29 mouse cellular contexts compared by ENCODE assay signal in genomic region chr8:93698508-93698907, GRCm38 (mm10).
"Had no signal": no experiment of that assay in that cellular context is flagged by ENCODE, and none has a peak within 500 bp of the region (broad histone marks: within the 10 kb centered on the region; RNA-seq: fewer than 3 reads in every experiment).

No protein-coding gene starts in this region.

- H3K27me3 ChIP-seq: limb, embryonic 12.5 days; limb, embryonic 13.5 days; limb, embryonic 15.5 days; liver, embryonic 12.5 days; liver, embryonic 13.5 days; liver, embryonic 15.5 days; lung, embryonic 15.5 days; megakaryocyte, embryonic 14.5 days; midbrain, embryonic 12.5 days; midbrain, embryonic 13.5 days; midbrain, embryonic 15.5 days; neural tube, embryonic 12.5 days had no signal

- H3K27ac ChIP-seq: limb, embryonic 10.5 days; limb, embryonic 12.5 days; limb, embryonic 13.5 days; limb, embryonic 15.5 days; liver, embryonic 12.5 days; liver, embryonic 13.5 days; liver, embryonic 14.5 days; liver, embryonic 15.5 days; lung, embryonic 15.5 days; macrophage; midbrain, embryonic 12.5 days; midbrain, embryonic 13.5 days; midbrain, embryonic 15.5 days; neural tube, embryonic 12.5 days had no signal

- H3K4me1 ChIP-seq: limb, embryonic 10.5 days; limb, embryonic 12.5 days; limb, embryonic 13.5 days; limb, embryonic 15.5 days; liver, embryonic 12.5 days; liver, embryonic 13.5 days; liver, embryonic 15.5 days; lung, embryonic 15.5 days; megakaryocyte, embryonic 14.5 days; midbrain, embryonic 12.5 days; midbrain, embryonic 13.5 days; midbrain, embryonic 15.5 days; neural tube, embryonic 12.5 days had no signal

- DNase-seq: left cerebral cortex, postnatal 4 days; liver; liver, embryonic 13.5 days; liver, postnatal 0 days; lung, adult 18-20 months; lung, adult 2 months; lung, embryonic 14.5 days; lung, postnatal 10 days; lung, postnatal 14 days; lung, postnatal 36 days; lung, postnatal 4 days; midbrain, embryonic 14.5 days had no signal

- H3K9me3 ChIP-seq: limb, embryonic 10.5 days; limb, embryonic 13.5 days; limb, embryonic 15.5 days; liver, embryonic 12.5 days; liver, embryonic 13.5 days; liver, embryonic 15.5 days; lung, embryonic 15.5 days; midbrain, embryonic 12.5 days; midbrain, embryonic 13.5 days; midbrain, embryonic 15.5 days; neural tube, embryonic 12.5 days had no signal

- H3K36me3 ChIP-seq: limb, embryonic 10.5 days; limb, embryonic 12.5 days; limb, embryonic 13.5 days; limb, embryonic 15.5 days; liver, embryonic 12.5 days; liver, embryonic 13.5 days; liver, embryonic 15.5 days; lung, embryonic 15.5 days; midbrain, embryonic 12.5 days; midbrain, embryonic 13.5 days; midbrain, embryonic 15.5 days; neural tube, embryonic 12.5 days had no signal

- H3K4me3 ChIP-seq: limb, embryonic 10.5 days; limb, embryonic 12.5 days; limb, embryonic 13.5 days; limb, embryonic 15.5 days; liver, embryonic 12.5 days; liver, embryonic 13.5 days; liver, embryonic 15.5 days; lung, embryonic 15.5 days; megakaryocyte, embryonic 14.5 days; midbrain, embryonic 12.5 days; midbrain, embryonic 13.5 days; midbrain, embryonic 15.5 days; myocyte; neural tube, embryonic 12.5 days had no signal

- H3K9ac ChIP-seq: limb, embryonic 12.5 days; limb, embryonic 13.5 days; limb, embryonic 15.5 days; liver, embryonic 12.5 days; liver, embryonic 13.5 days; liver, embryonic 14.5 days; liver, embryonic 15.5 days; liver, postnatal 0 days; lung, embryonic 14.5 days; lung, embryonic 15.5 days; midbrain, embryonic 12.5 days; midbrain, embryonic 13.5 days; midbrain, embryonic 15.5 days; neural tube, embryonic 12.5 days had no signal

- H3K4me2 ChIP-seq: limb, embryonic 12.5 days; limb, embryonic 13.5 days; limb, embryonic 15.5 days; liver, embryonic 11.5 days; liver, embryonic 12.5 days; liver, embryonic 13.5 days; liver, embryonic 15.5 days; lung, embryonic 14.5 days; lung, embryonic 15.5 days; midbrain, embryonic 11.5 days; midbrain, embryonic 12.5 days; midbrain, embryonic 13.5 days; midbrain, embryonic 15.5 days; neural tube, embryonic 12.5 days had no signal
